Mouse (Mus musculus) kidney, adult 2 months (tissue): ENCODE measurements around the gene Rdh16.

Source experiments
- CTCF ChIP-seq: fragments of 200-500 bp; conservative IDR thresholded peaks from 2 replicates; pipeline ENCODE4 v1.5.1; 2011; ENCODE audit warnings: low read depth, mild to moderate bottlenecking, control low read depth, low read length, moderate library complexity, mixed read lengths; ENCODE audit not compliant: insufficient read depth, insufficient read length
- POLR2A ChIP-seq: fragments of 200-500 bp; IDR thresholded peaks from one replicate; pipeline ENCODE4 v1.6.1; 2011; ENCODE audit warnings: low read depth, low read length, control low read depth

DNA sequence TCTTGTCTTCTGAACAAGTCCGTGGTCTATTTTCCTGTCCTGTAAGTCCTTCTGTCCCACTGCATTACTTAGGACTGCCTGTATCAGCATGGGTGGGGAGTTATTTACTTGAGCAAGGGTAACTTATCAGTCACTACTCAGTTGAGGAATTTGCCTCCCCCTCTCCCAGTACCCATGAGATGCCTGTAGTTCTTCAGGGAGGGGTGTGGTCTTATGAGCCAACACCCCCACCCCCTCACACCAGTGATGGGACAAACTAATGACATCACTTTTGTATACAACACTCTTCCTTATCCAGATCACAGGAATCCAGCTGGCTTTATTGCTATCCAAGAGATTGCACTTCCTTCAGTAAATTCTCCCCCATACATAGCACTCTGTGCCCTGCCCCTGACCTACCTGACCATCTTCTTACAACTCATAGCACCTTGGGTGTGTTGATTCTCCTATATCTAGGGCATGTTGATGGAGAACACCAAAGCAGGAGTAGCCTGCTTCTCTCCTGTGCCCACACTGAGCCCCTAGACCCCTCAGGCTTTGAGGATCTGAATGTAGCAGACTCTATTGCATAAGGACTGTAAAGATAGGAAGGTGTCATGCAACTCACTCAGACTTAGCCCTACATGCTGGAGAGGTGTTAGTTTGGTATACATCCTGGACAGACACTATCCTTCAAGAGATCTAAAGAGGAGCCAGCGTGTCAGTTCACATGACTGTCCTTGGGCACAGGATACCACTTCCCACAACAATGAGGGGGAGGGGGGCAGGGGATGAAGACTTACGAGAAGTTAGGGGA is 77.5 kb downstream of the Rdh16 start:
- TF ChIP-seq CTCF (no peak), POLR2A (no peak)
